Mouse (Mus musculus) forebrain, embryonic 14.5 days (tissue): ENCODE measurements around the gene Prss2. TPM values are rescaled to one million over a fixed set of nuclear protein-coding genes. Genes with fewer than 3 reads are reported as not detected.
A peak's percentile ranks its signal among the peaks of the same experiment; 100 is the strongest.
"Not testable (repeated sequence)": the region's sequence is repeated elsewhere in the genome, so short reads cannot be mapped to it uniquely, and the experiment has no call there.

Experiments used
- ATAC-seq: fragments of 200-750 bp; cut with Nextera tagmentation; 2 replicates; pipeline ENCODE4 v1.8.0; 2017; ENCODE audit warnings: mild to moderate bottlenecking, moderate library complexity
- DNase-seq: peaks from one replicate; pipeline ENCODE4 v3.0.0-alpha.2; 2015; ENCODE audit warnings: low spot score
- H3K27ac ChIP-seq: fragments of 300-500 bp; sonication (generic); 2 replicates; pipeline ENCODE4 v1.5.1; 2014; ENCODE audit warnings: low read depth, mild to moderate bottlenecking, control low read depth, low read length, moderate library complexity
- H3K27me3 ChIP-seq: fragments of 300-500 bp; sonication (generic); replicated peaks from 2 replicates; pipeline ENCODE4 v1.6.1; 2014; ENCODE audit warnings: low read length, control low read depth, mixed read lengths; ENCODE audit not compliant: control insufficient read depth, insufficient read depth
- H3K36me3 ChIP-seq: fragments of 300-500 bp; sonication (generic); 2 replicates; pipeline ENCODE4 v1.6.1; 2014; ENCODE audit warnings: low read length, control low read depth; ENCODE audit not compliant: control insufficient read depth, insufficient read depth
- H3K4me1 ChIP-seq: fragments of 300-500 bp; sonication (generic); 2 replicates; pipeline ENCODE4 v1.6.1; 2014; ENCODE audit warnings: antibody characterized with exemption, low read length, control low read depth; ENCODE audit not compliant: control insufficient read depth, insufficient read depth
- H3K4me2 ChIP-seq: fragments of 300-500 bp; sonication (generic); 2 replicates; pipeline ENCODE4 v1.6.1; 2014; ENCODE audit warnings: mild to moderate bottlenecking, control low read depth, low read length
- H3K4me3 ChIP-seq: fragments of 300-500 bp; sonication (generic); 2 replicates; pipeline ENCODE4 v1.5.1; 2014; ENCODE audit warnings: low read depth, low read length, control low read depth
- H3K9ac ChIP-seq: fragments of 300-500 bp; sonication (generic); 2 replicates; pipeline ENCODE4 v1.6.1; 2014; ENCODE audit warnings: mild to moderate bottlenecking, low read length, control low read depth, moderate library complexity
- H3K9me3 ChIP-seq: fragments of 300-500 bp; sonication (generic); replicated peaks from 2 replicates; pipeline ENCODE4 v1.6.1; 2016; ENCODE audit warnings: low read length, control low read depth, mixed read lengths; ENCODE audit not compliant: control insufficient read depth
- WGBS: fragments of 180-500 bp; shearing (Covaris S2); extraction: QIAGEN DNeasy Blood & Tissue Kit; methylation state at CpG from one replicate; pipeline ENCODE4 v1.1.7; 2014; 5-methylcytosine and 5-hydroxymethylcytosine counted together
- polyA plus RNA-seq: library from polyadenylated mRNA; unstranded; fragments of >200 nt; fragmentation: Nextera tagmentation; extraction: Ambion mirVana; gene quantifications from 2 replicates; pipeline ENCODE4 v1.2.1, GENCODE M21; 2014

Gene Prss2
- polyA plus RNA-seq, result not detected in 2 replicates

DNA sequence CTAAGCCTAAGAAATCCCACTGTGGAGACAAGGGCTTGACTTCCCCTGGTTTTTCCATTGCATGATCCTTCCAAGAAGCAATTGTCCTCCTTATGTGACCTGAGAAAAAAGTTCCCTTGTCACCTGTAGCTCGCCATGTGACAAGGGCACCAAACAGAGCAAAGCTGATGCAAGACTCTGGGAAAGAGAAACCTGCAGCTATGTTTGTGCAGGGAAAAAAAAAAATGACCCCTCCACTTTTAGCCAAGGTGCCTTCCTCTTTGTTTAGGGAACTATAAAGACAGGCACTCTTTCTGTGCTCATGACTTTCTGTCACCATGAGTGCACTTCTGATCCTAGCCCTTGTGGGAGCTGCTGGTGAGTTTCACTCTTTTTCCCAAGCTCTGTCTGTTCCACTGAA is at the start of gene Prss2:
Prss2 (plus strand) TSS at position 301 of the 400 bp plus-strand sequence.
- 87% methylated on average over 1 of the region's 1 CpGs for WGBS
- DNase-seq (no peak), ATAC-seq (no peak)
- H3K4me3 ChIP-seq, result no peak within 1 kb of the TSS
- H3K27ac ChIP-seq, result no peak within 1 kb of the TSS
- H3K36me3 ChIP-seq, result no peaks in the 10 kb centered on the region
- no peaks in the 10 kb centered on the region for H3K4me1 ChIP-seq
- no peaks in the 10 kb centered on the region for H3K9me3 ChIP-seq
- no peaks in the 10 kb centered on the region for H3K27me3 ChIP-seq
- no peak within 1 kb of the TSS for H3K4me2 ChIP-seq
- no peak within 1 kb of the TSS for H3K9ac ChIP-seq

DNA sequence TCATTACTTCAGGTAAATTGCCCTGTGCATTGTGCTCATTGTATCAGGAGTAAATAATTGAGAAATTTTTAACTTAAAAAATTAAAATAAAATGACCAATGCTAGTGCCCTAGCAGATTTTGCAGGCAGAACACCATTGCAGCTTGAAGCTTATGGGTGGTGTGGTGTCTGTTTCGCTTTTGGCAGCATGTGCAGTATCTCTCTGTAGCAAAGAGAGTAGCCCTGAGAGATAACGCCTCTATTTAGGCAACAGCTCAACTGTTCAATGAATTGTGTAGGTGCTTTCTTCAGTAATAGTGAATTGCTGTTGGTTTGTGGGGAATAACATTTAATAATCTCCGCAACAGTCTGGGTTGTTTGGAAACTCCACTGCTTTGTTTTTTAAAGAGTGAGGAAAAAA is 22.2 kb upstream of the Prss2 start:
- DNase-seq (no peak), ATAC-seq (no peak)
- WGBS, result 87% methylated on average over 3 of the region's 3 CpGs
- Histone ChIP-seq H3K36me3 (no peaks in the 10 kb centered on the region), H3K4me1 (no peaks in the 10 kb centered on the region), H3K9ac (no peak overlapping the region), H3K4me3 (no peak overlapping the region), H3K4me2 (no peak overlapping the region), H3K9me3 (no peaks in the 10 kb centered on the region), H3K27ac (no peak overlapping the region), H3K27me3 (no peaks in the 10 kb centered on the region)

DNA sequence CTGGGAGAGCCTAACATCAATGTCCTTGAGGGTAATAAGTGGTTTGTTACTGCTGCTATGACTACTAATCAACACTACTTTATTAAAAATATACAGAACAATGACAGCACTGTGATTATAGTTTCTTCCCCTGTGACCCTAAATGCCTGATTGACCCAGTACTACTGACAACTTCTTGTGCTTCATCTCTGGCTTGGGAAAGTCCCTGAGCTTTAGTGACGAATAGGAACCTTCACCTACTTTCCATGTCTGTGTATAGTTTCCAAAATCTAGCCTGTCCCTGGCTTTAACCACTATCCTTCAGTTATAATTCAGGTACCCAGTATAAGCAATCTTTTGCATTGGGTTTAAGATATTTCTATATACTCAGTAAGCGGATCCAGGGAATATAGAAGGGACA is 16.7 kb upstream of the Prss2 start:
- H3K27ac ChIP-seq, result no peak overlapping the region
- H3K27me3 ChIP-seq, result no peaks in the 10 kb centered on the region
- H3K4me1 ChIP-seq, result no peaks in the 10 kb centered on the region
- ATAC-seq (no peak), DNase-seq (no peak)
- no peak overlapping the region for H3K4me2 ChIP-seq
- WGBS, result 89% methylated on average over 2 of the region's 2 CpGs
- no peaks in the 10 kb centered on the region for H3K9me3 ChIP-seq
- no peaks in the 10 kb centered on the region for H3K36me3 ChIP-seq
- H3K9ac ChIP-seq, result no peak overlapping the region
- H3K4me3 ChIP-seq, result no peak overlapping the region

DNA sequence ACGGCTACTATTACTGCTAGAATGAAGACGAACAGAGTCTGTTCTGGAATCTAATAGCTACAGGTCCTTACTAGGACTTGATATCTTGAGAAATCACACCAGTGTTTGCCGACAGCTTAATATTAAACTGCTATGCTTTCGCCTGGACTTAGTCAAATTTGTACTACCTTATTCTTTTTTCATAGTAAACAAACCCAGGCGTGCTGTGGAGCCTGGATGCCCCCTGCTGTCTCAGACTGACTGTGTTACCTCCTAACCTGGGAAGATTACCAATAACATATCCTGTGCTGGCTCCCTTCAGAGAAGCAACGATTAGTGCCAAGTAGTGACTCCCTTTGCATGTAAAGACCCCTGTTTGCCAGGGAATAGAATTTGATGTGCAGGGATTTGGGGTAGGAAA is 16.3 kb upstream of the Prss2 start:
- H3K36me3 ChIP-seq, result no peaks in the 10 kb centered on the region
- no peaks in the 10 kb centered on the region for H3K4me1 ChIP-seq
- no peak overlapping the region for H3K4me2 ChIP-seq
- no peaks in the 10 kb centered on the region for H3K9me3 ChIP-seq
- H3K9ac ChIP-seq, result no peak overlapping the region
- DNase-seq (no peak), ATAC-seq (no peak)
- no peaks in the 10 kb centered on the region for H3K27me3 ChIP-seq
- H3K4me3 ChIP-seq, result no peak overlapping the region
- H3K27ac ChIP-seq, result no peak overlapping the region
- WGBS, result 76% methylated on average over 6 of the region's 6 CpGs

DNA sequence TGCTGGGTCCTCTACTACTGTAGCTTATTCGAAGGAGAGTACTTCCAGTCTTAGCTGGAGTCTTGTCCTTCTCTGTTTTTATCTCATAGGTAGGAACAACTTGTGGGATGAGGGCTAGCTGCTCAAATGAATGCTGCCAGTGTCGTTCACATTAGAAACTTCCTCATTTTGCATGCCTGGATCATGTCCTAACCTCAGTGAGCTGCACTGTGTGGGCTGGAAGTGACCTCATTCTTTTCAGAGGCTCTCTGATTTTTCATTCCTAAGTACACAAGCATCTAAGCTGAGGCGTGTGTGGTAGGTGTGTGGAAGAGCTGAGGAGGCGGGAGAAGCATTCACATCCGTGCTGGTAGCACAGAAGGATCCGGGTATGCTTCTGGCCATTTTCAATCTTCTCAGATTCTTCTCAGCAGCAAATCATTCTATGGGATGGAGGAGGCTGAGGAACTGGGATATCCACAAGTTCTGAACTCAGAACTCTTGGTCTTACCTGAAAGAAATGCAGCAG is 3.5 kb upstream of the Prss2 start:
- ATAC-seq (no peak), DNase-seq (no peak)
- no peaks in the 10 kb centered on the region for H3K27me3 ChIP-seq
- H3K4me2 ChIP-seq, result no peak overlapping the region
- H3K36me3 ChIP-seq, result no peaks in the 10 kb centered on the region
- no peaks in the 10 kb centered on the region for H3K4me1 ChIP-seq
- no peak overlapping the region for H3K9ac ChIP-seq
- WGBS, result 75% methylated on average over 6 of the region's 6 CpGs
- no peak overlapping the region for H3K27ac ChIP-seq
- H3K4me3 ChIP-seq, result no peak overlapping the region
- no peaks in the 10 kb centered on the region for H3K9me3 ChIP-seq

DNA sequence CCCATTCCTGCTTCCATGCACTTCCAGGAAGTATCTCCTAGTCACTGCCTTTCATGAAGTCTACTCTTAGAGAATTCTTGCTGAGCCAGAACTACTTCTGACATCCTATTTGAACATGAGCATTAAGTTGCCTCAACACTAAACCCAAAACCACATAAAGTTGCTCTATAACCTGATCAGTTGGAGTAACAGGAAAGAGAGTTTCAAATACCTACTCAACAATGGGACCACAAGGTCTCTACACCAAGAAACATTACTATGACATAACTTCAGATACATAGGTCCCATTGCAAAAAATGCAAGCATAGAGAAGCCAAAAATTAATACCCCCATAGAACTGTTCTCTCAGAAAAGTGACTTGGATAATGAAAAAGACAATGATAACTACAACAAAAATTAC is 4.9 kb downstream of the Prss2 start:
- H3K9ac ChIP-seq, result no peak overlapping the region
- ATAC-seq, result no peak
- no peak overlapping the region for H3K27ac ChIP-seq
- H3K4me2 ChIP-seq, result no peak overlapping the region
- H3K9me3 ChIP-seq, result no peaks in the 10 kb centered on the region
- H3K27me3 ChIP-seq, result no peaks in the 10 kb centered on the region
- H3K4me1 ChIP-seq, result no peaks in the 10 kb centered on the region
- no peak for DNase-seq
- no peaks in the 10 kb centered on the region for H3K36me3 ChIP-seq
- H3K4me3 ChIP-seq, result no peak overlapping the region

DNA sequence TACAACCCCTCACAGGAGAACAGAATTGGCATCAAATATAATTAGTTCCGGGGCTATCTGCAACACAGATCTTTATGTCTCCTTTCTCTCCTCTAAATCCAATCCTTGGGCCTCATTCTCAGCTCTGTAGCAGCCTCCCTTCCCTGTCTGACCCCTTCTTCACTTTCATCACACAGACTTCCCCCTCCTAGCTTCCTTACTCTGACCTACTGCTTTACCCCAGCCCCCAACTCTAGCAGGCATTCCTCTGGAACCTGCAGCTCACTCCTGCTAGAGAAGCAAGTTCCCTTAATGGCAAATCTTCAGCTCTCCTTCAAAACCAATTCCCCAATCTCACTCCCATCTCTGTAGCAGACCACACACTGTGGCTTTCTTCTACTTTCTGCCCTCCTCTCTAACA is 5.8 kb downstream of the Prss2 start:
- H3K9ac ChIP-seq, result no peak overlapping the region
- H3K27ac ChIP-seq, result no peak overlapping the region
- H3K4me3 ChIP-seq, result no peak overlapping the region
- DNase-seq (no peak), ATAC-seq (no peak)
- no peak overlapping the region for H3K4me2 ChIP-seq
- H3K9me3 ChIP-seq, result no peaks in the 10 kb centered on the region
- 77% methylated on average over 1 of the region's 1 CpGs for WGBS
- no peaks in the 10 kb centered on the region for H3K27me3 ChIP-seq
- no peaks in the 10 kb centered on the region for H3K4me1 ChIP-seq
- no peaks in the 10 kb centered on the region for H3K36me3 ChIP-seq

DNA sequence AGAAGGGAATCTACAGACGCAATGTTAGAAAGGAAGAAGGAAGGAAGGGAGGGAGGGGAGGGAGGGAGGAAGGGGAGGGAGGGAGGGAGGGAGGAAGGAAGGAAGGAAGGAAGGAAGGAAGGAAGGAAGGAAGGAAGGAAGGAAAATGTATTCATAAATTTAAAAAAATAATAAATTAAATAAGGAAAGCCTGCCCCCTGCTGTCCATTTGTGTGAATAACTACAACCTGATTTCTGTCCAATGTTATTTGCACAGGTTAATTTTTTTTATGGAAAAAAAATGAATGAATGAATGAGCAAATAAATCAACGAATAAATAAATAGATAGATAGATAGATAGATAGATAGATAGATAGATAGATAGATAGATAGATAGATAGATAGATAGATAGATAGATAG is 8.4 kb downstream of the Prss2 start:
- peak; percentile 8 for DNase-seq
- H3K36me3 ChIP-seq, H3K9me3 ChIP-seq, H3K4me2 ChIP-seq, ATAC-seq, H3K27me3 ChIP-seq, H3K4me1 ChIP-seq, H3K4me3 ChIP-seq, H3K27ac ChIP-seq, H3K9ac ChIP-seq: not testable (repeated sequence)
- WGBS, result 4% methylated on average over 1 of the region's 2 CpGs

DNA sequence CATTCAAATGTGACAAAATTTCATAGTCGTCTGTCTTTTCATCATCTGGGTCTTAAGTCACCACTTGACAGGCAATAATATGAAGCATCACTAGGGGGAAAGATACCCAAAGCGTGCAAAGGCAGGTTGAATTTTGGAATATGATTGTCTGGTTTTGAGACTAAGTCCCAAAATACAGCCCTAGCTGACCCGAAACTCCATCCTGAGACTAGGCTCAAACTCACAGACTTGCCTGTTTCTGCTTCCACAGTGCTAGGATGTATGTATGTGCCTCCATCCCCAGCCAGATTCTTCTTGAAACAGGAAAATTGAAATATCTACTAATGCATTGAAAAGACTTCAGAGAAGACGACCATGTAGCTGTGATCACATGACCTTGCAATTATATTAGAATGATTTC is 10.6 kb downstream of the Prss2 start:
- Histone ChIP-seq H3K27me3 (no peaks in the 10 kb centered on the region), H3K27ac (no peak overlapping the region), H3K9ac (no peak overlapping the region), H3K36me3 (no peaks in the 10 kb centered on the region), H3K4me3 (no peak overlapping the region), H3K4me2 (no peak overlapping the region), H3K9me3 (no peaks in the 10 kb centered on the region), H3K4me1 (no peaks in the 10 kb centered on the region)
- DNase-seq (no peak), ATAC-seq (no peak)
- 83% methylated on average over 4 of the region's 4 CpGs for WGBS
